Mouse (Mus musculus): ENCODE data around the gene E2f4.

GRCm38 (mm10) chr8:105278911-105279334 is 18.5 kb upstream of the E2f4 start:
- TF ChIP-seq CTCF (IDR thresholded peaks at IDR 0.05; ENCODE audit: insufficient read depth, low read length) = no peak
- TF ChIP-seq POLR2A (IDR thresholded peaks at IDR 0.05; ENCODE audit: borderline replicate concordance, extremely low read depth, low read depth, low read length) = no peak
